Mouse (Mus musculus): ENCODE measurements at regions not wholly inside any gene's neighbourhood (a gene's known extent, or its start where the extent isn't known, plus 50 kb on each side); places are given as distances from the start of the nearest gene placed in this dataset.
A peak's percentile ranks its signal among the peaks of the same experiment; 100 is the strongest.
"Not testable (repeated sequence)": the region's sequence is repeated elsewhere in the genome, so short reads cannot be mapped to it uniquely, and the experiment has no call there.

GRCm38 (mm10) chr6:3201507-3201906 lies 197.9 kb downstream of the Samd9l start:
- DNase-seq (ENCODE audit: low read depth): not testable (repeated sequence)

GRCm38 (mm10) chr6:3201107-3201506 lies 198.3 kb downstream of the Samd9l start:
- no peak for DNase-seq (ENCODE audit: low read depth)

GRCm38 (mm10) chr6:3200586-3200985 lies 198.8 kb downstream of the Samd9l start:
- DNase-seq (ENCODE audit: low read depth): peak; percentile 91

GRCm38 (mm10) chr6:3192424-3192820 lies 206.9 kb downstream of the Samd9l start:
- not testable (repeated sequence) for DNase-seq (ENCODE audit: low read depth)

GRCm38 (mm10) chr6:3191695-3192423 lies 207.5 kb downstream of the Samd9l start:
- not testable (repeated sequence) for DNase-seq (ENCODE audit: low read depth)

GRCm38 (mm10) chr6:3183819-3184199 lies 215.6 kb downstream of the Samd9l start:
- DNase-seq (ENCODE audit: low read depth): peak; percentile 81

GRCm38 (mm10) chr6:3182889-3183818 lies 216.2 kb downstream of the Samd9l start:
- peak; percentile 66 for DNase-seq (ENCODE audit: low read depth)

GRCm38 (mm10) chr6:3182424-3182841 lies 216.9 kb downstream of the Samd9l start:
- DNase-seq (ENCODE audit: low read depth): peak; percentile 5

GRCm38 (mm10) chr6:3179603-3180348 lies 219.6 kb downstream of the Samd9l start:
- not testable (repeated sequence) for DNase-seq (ENCODE audit: low read depth)

- DNase-seq (ENCODE audit: low read depth): not testable (repeated sequence)
These were observed 229.9 kb downstream of the Samd9l start for GRCm38 (mm10) chr6:3169479-3169878.

GRCm38 (mm10) chr6:3166149-3166548 lies 233.2 kb downstream of the Samd9l start:
- DNase-seq (ENCODE audit: low read depth): not testable (repeated sequence)

GRCm38 (mm10) chr6:3151901-3152300 lies 247.5 kb downstream of the Samd9l start:
- DNase-seq (ENCODE audit: low read depth): not testable (repeated sequence)

GRCm38 (mm10) chr6:3137823-3138222 lies 261.5 kb downstream of the Samd9l start:
- not testable (repeated sequence) for DNase-seq (ENCODE audit: low read depth)

- DNase-seq (ENCODE audit: low read depth): not testable (repeated sequence)
These were observed 265.6 kb downstream of the Samd9l start for GRCm38 (mm10) chr6:3133763-3134162.

GRCm38 (mm10) chr6:3116296-3116695 lies 283.1 kb downstream of the Samd9l start:
- DNase-seq (ENCODE audit: low read depth): not testable (repeated sequence)

All from naive thymus-derived CD4-positive, alpha-beta T cell, adult 2 months (primary cell).